ENCODE assay signal across 8 mouse cellular contexts in genomic region chr7:45477003-45477402, GRCm38 (mm10). TPM values are rescaled to one million over a fixed set of nuclear protein-coding genes. Genes with fewer than 3 reads are reported as not detected.
DNase-seq lines count a peak whose midpoint lies in the region.

No protein-coding gene starts in this region.

- DNase-seq in gastrocnemius, postnatal 14 days = peak; percentile 51
- DNase-seq in gastrocnemius, postnatal 25 days = no peak
- peak; percentile 59 for DNase-seq in urinary bladder, postnatal 25 days (ENCODE audit: low spot score)
- DNase-seq in urinary bladder, postnatal 4 days (ENCODE audit: low spot score in 2 of 2) = no peak
- DNase-seq in embryo, embryonic 11 days = peak; percentile 78
- peak; percentile 75 for DNase-seq in kidney, postnatal 14 days
- peak; percentile 60 for DNase-seq in mesoderm, embryonic 11.5 days (ENCODE audit: low read depth, low spot score)
- peak; percentile 68 for DNase-seq in thymus, postnatal 14 days

- intact Hi-C loops in gastrocnemius, postnatal 14 days (cut with DNase I; ENCODE audit: low total_unique reads) = loop anchor here (5.0 kb wide), 1 partner anchor 85 kb away; no protein-coding TSS in a partner anchor

RNA-seq across cellular contexts. Expression of gene Tulp2, which starts 4.7 kb away (rescaled TPM):
- total RNA-seq in gastrocnemius, postnatal 14 days (2021) = not detected
- total RNA-seq in gastrocnemius, postnatal 25 days (2021) = not detected

RNA-seq across cellular contexts. Expression of gene Gm45808, which starts 9.6 kb away (rescaled TPM):
- total RNA-seq in gastrocnemius, postnatal 14 days (2021) = 1 to 10 TPM; 6.0 to 6.2 TPM
- total RNA-seq in gastrocnemius, postnatal 25 days (2021) = 1 to 10 TPM; 4.3 to 10.0 TPM

RNA-seq across cellular contexts. Expression of gene Bax, which starts 10.3 kb away (rescaled TPM):
- total RNA-seq in gastrocnemius, postnatal 14 days (2021) = 10 to 100 TPM; 20.1 to 22.4 TPM
- total RNA-seq in gastrocnemius, postnatal 25 days (2021) = 10 to 100 TPM; 15.6 to 16.9 TPM

RNA-seq across cellular contexts. Expression of gene Dhdh, which starts 11.6 kb away (rescaled TPM):
- 10 to 100 TPM in 1 of 2 experiments, 1 to 10 TPM in 1; 9.4 to 10.5 TPM for total RNA-seq in gastrocnemius, postnatal 14 days (2021)
- 10 to 100 TPM; 12.3 to 12.6 TPM for total RNA-seq in gastrocnemius, postnatal 25 days (2021)

RNA-seq across cellular contexts. Expression of gene Ftl1, which starts 17.3 kb away (rescaled TPM):
- 100 to 1,000 TPM; 119 to 132 TPM for total RNA-seq in gastrocnemius, postnatal 14 days (2021)
- total RNA-seq in gastrocnemius, postnatal 25 days (2021) = 100 to 1,000 TPM; 125 to 149 TPM

Comparison
In these comparisons a context has a peak if more than half of its experiments do, and no peak if none do; other contexts are left out.
1. DNase-seq: peak in gastrocnemius, postnatal 14 days (single experiment), urinary bladder, postnatal 25 days (single experiment), embryo, embryonic 11 days (single experiment), kidney, postnatal 14 days (single experiment), mesoderm, embryonic 11.5 days (single experiment) and thymus, postnatal 14 days (single experiment); none in gastrocnemius, postnatal 25 days (single experiment) and urinary bladder, postnatal 4 days (0 of 2).